ENCODE assay signal across 25 mouse cellular contexts in the genomic region with DNA sequence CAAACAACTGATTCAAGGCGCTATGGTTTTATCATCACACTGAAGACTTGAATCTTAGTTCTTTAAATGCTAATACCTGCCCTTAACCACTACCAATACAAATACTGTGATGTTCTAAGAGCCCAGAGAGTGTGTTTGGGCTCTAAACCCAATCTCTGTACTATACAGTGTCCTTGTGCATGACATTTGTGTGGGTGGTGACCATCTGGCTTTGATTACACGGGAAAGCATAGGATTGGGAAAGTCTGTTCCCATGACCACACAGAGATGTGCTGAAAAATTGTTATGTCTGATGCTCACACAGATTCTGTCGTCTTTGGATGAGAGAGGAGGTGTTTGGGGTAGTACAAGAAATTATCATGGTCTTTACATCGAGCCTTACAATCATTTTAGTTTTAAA.
DNase-seq lines count a peak whose midpoint lies in the region; ATAC-seq and TF ChIP-seq lines count a peak whose summit lies in the region.
"Had no signal": no experiment of that assay in that cellular context is flagged by ENCODE, and none has a peak within 500 bp of the region (broad histone marks: within the 10 kb centered on the region; RNA-seq: fewer than 3 reads in every experiment).

No protein-coding gene starts in this region.

- H3K27me3 ChIP-seq in forebrain, postnatal 0 days (ENCODE audit: insufficient read depth, low read length), result no peaks in the 10 kb centered on the region
- no peaks in the 10 kb centered on the region for H3K27me3 ChIP-seq in forebrain, embryonic 13.5 days
- H3K27me3 ChIP-seq in embryonic facial prominence, embryonic 14.5 days (replicated peaks; ENCODE audit: control insufficient read depth, insufficient read depth, low read length), result no peaks in the 10 kb centered on the region
- no peaks in the 10 kb centered on the region for H3K27me3 ChIP-seq in neural tube, embryonic 15.5 days (replicated peaks)
- no peaks in the 10 kb centered on the region for H3K27me3 ChIP-seq in midbrain, embryonic 13.5 days
- H3K27me3 ChIP-seq: heart, embryonic 12.5 days; liver, embryonic 15.5 days had no signal

- no peak for DNase-seq in forebrain, postnatal 0 days
- DNase-seq in layer of hippocampus, adult 9-11 months, result peak; percentile 34
- DNase-seq in layer of hippocampus, adult 9-10 months (ENCODE audit: low spot score), result no peak
- DNase-seq in embryonic facial prominence, embryonic 14.5 days (ENCODE audit: low spot score), result peak; percentile 63
- DNase-seq in kidney, postnatal 10 days, result no peak
- DNase-seq: adrenal gland, postnatal 25 days; cerebellum, adult 18-20 months; heart, adult 11 months; heart, postnatal 14 days; midbrain, embryonic 14.5 days; right cerebral cortex, postnatal 14 days; thymus, postnatal 36 days had no signal

- no peaks in the 10 kb centered on the region for H3K9me3 ChIP-seq in forebrain, postnatal 0 days (ENCODE audit: low read length)
- no peaks in the 10 kb centered on the region for H3K9me3 ChIP-seq in forebrain, embryonic 13.5 days (replicated peaks)
- H3K9me3 ChIP-seq in embryonic facial prominence, embryonic 14.5 days (ENCODE audit: control insufficient read depth, low read length), result no peaks in the 10 kb centered on the region
- no peaks in the 10 kb centered on the region for H3K9me3 ChIP-seq in neural tube, embryonic 15.5 days (replicated peaks)
- H3K9me3 ChIP-seq in midbrain, embryonic 13.5 days, result no peaks in the 10 kb centered on the region
- H3K9me3 ChIP-seq: heart, embryonic 12.5 days; liver, embryonic 15.5 days had no signal

- no peaks in the 10 kb centered on the region for H3K4me1 ChIP-seq in forebrain, postnatal 0 days (ENCODE audit: insufficient read depth)
- no peaks in the 10 kb centered on the region for H3K4me1 ChIP-seq in forebrain, embryonic 13.5 days
- H3K4me1 ChIP-seq in embryonic facial prominence, embryonic 14.5 days (ENCODE audit: control insufficient read depth, insufficient read depth, low read length), result peaks cover 11% of the 10 kb centered on the region; the same call in 1 of the 2 replicates
- no peaks in the 10 kb centered on the region for H3K4me1 ChIP-seq in neural tube, embryonic 15.5 days
- no peaks in the 10 kb centered on the region for H3K4me1 ChIP-seq in midbrain, embryonic 13.5 days (replicated peaks)
- H3K4me1 ChIP-seq: liver, embryonic 15.5 days had no signal

- no peak overlapping the region for H3K9ac ChIP-seq in forebrain, postnatal 0 days
- no peak overlapping the region for H3K9ac ChIP-seq in forebrain, embryonic 13.5 days
- no peak overlapping the region for H3K9ac ChIP-seq in embryonic facial prominence, embryonic 14.5 days (ENCODE audit: low read depth, low read length)
- H3K9ac ChIP-seq in neural tube, embryonic 15.5 days (replicated peaks), result no peak overlapping the region
- H3K9ac ChIP-seq in midbrain, embryonic 13.5 days (replicated peaks), result no peak overlapping the region
- H3K9ac ChIP-seq: heart, embryonic 12.5 days; liver, embryonic 15.5 days had no signal

- H3K4me2 ChIP-seq in forebrain, postnatal 0 days (ENCODE audit: low read depth), result no peak overlapping the region
- no peak overlapping the region for H3K4me2 ChIP-seq in forebrain, embryonic 13.5 days
- H3K4me2 ChIP-seq in embryonic facial prominence, embryonic 14.5 days (ENCODE audit: low read depth, low read length), result no peak overlapping the region
- no peak overlapping the region for H3K4me2 ChIP-seq in neural tube, embryonic 15.5 days
- H3K4me2 ChIP-seq in midbrain, embryonic 13.5 days (replicated peaks), result no peak overlapping the region
- H3K4me2 ChIP-seq: heart, embryonic 12.5 days; liver, embryonic 15.5 days had no signal

- WGBS in forebrain, postnatal 0 days, result 68% methylated on average over 4 of the region's 4 CpGs
- WGBS in forebrain, embryonic 13.5 days, result 77% methylated on average over 4 of the region's 4 CpGs
- 29% methylated on average over 4 of the region's 4 CpGs for WGBS in embryonic facial prominence, embryonic 14.5 days
- 71% methylated on average over 4 of the region's 4 CpGs for WGBS in neural tube, embryonic 15.5 days
- 69% methylated on average over 4 of the region's 4 CpGs for WGBS in midbrain, embryonic 13.5 days

- no peak overlapping the region for H3K4me3 ChIP-seq in forebrain, postnatal 0 days (ENCODE audit: low read depth, low read length)
- H3K4me3 ChIP-seq in forebrain, embryonic 13.5 days, result no peak overlapping the region
- no peak overlapping the region for H3K4me3 ChIP-seq in embryonic facial prominence, embryonic 14.5 days (ENCODE audit: low read depth, low read length)
- H3K4me3 ChIP-seq in neural tube, embryonic 15.5 days (replicated peaks), result no peak overlapping the region
- H3K4me3 ChIP-seq in midbrain, embryonic 13.5 days (replicated peaks), result no peak overlapping the region
- H3K4me3 ChIP-seq: erythroblast, embryonic 14.5 days; heart, embryonic 12.5 days; liver, embryonic 15.5 days; myocyte had no signal

- no peak overlapping the region for H3K27ac ChIP-seq in forebrain, postnatal 0 days (ENCODE audit: low read depth, low read length)
- no peak overlapping the region for H3K27ac ChIP-seq in forebrain, embryonic 13.5 days
- H3K27ac ChIP-seq in embryonic facial prominence, embryonic 14.5 days (replicated peaks; ENCODE audit: low read depth, low read length), result no peak overlapping the region
- H3K27ac ChIP-seq in neural tube, embryonic 15.5 days (replicated peaks), result no peak overlapping the region
- H3K27ac ChIP-seq in midbrain, embryonic 13.5 days, result no peak overlapping the region
- H3K27ac ChIP-seq: liver, embryonic 15.5 days; macrophage had no signal

- no peaks in the 10 kb centered on the region for H3K36me3 ChIP-seq in forebrain, postnatal 0 days (ENCODE audit: insufficient read depth)
- H3K36me3 ChIP-seq in forebrain, embryonic 13.5 days (ENCODE audit: poor library complexity, severe bottlenecking), result no peaks in the 10 kb centered on the region
- H3K36me3 ChIP-seq in embryonic facial prominence, embryonic 14.5 days (ENCODE audit: control insufficient read depth, insufficient read depth, low read length), result no peaks in the 10 kb centered on the region
- H3K36me3 ChIP-seq in neural tube, embryonic 15.5 days, result no peaks in the 10 kb centered on the region
- H3K36me3 ChIP-seq in midbrain, embryonic 13.5 days, result no peaks in the 10 kb centered on the region
- H3K36me3 ChIP-seq: heart, embryonic 12.5 days; liver, embryonic 15.5 days had no signal

- ATAC-seq in forebrain, postnatal 0 days, result peak; percentile 45; the same call in 1 of the 2 replicates
- ATAC-seq in forebrain, embryonic 13.5 days, result no peak
- ATAC-seq in embryonic facial prominence, embryonic 14.5 days (ENCODE audit: low read depth), result no peak
- ATAC-seq in neural tube, embryonic 15.5 days (ENCODE audit: low FRiP score), result no peak
- no peak for ATAC-seq in midbrain, embryonic 13.5 days
- ATAC-seq: activated CD4-positive, CD25-positive, alpha-beta regulatory T cell, adult 4 months; CD4-positive, CD25-positive, alpha-beta regulatory T cell, adult 4 months; forebrain, embryonic 14.5 days; hindbrain, embryonic 16.5 days; intestine, postnatal 0 days had no signal

- no peak for TF ChIP-seq CTCF in forebrain, postnatal 0 days (IDR thresholded peaks at IDR 0.05; ENCODE audit: low read depth)

Comparison
In these comparisons a context has a peak if more than half of its experiments do, and no peak if none do; other contexts are left out.
1. DNase-seq: peak in layer of hippocampus, adult 9-11 months (single experiment) and embryonic facial prominence, embryonic 14.5 days (single experiment); none in forebrain, postnatal 0 days (single experiment), layer of hippocampus, adult 9-10 months (single experiment) and kidney, postnatal 10 days (single experiment).